Mouse (Mus musculus): ENCODE results near the gene Maz. TPM values are rescaled to one million over a fixed set of nuclear protein-coding genes. Genes with fewer than 3 reads are reported as not detected.

Maz gene
- total and polyA plus RNA-seq, 2 experiments from 2014 or later: 69.3 to 222 TPM

DNA sequence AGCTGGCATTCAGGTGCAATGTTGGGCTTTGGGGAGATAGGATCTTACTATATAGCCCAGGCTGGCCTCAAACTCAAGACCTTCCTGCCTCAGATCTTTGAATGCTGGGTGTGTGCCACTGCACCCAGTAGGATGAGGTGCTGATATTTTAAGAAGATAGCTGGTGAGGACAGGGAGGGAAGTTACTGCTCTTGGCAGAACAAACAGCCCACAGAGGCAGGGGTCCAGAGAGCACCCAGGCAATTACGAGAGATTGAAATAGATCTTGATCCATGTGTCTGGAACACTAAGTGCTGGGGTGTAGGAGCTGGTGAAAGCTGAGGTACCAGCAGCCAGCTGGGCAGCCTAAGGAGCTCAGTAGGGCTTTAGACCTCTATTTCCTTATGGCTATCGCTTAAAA is 45.2 kb downstream of the Maz start:
- 93% methylated on average over 2 of the region's 2 CpGs for WGBS
- no peak overlapping the region for H3K4me3 ChIP-seq (ENCODE audit: low read length)
- DNase-seq (ENCODE audit: low spot score): no peak
- no peak overlapping the region for H3K27ac ChIP-seq
- H3K9me3 ChIP-seq (ENCODE audit: low read length): no peaks in the 10 kb centered on the region
- peaks cover 28% of the 10 kb centered on the region for H3K36me3 ChIP-seq (ENCODE audit: insufficient read depth, low read length)
- no peak overlapping the region for H3K9ac ChIP-seq (replicated peaks; ENCODE audit: low read length)
- H3K4me2 ChIP-seq (ENCODE audit: low read depth, low read length): no peak overlapping the region
- no peak for TF ChIP-seq CTCF (IDR thresholded peaks at IDR 0.05; ENCODE audit: low read depth)
- no peak for ATAC-seq
- no peaks in the 10 kb centered on the region for H3K27me3 ChIP-seq (ENCODE audit: insufficient read depth, low read length)
- H3K4me1 ChIP-seq (ENCODE audit: insufficient read depth, low read length): peaks cover 7% of the 10 kb centered on the region; the same call in 1 of the 2 replicates

DNA sequence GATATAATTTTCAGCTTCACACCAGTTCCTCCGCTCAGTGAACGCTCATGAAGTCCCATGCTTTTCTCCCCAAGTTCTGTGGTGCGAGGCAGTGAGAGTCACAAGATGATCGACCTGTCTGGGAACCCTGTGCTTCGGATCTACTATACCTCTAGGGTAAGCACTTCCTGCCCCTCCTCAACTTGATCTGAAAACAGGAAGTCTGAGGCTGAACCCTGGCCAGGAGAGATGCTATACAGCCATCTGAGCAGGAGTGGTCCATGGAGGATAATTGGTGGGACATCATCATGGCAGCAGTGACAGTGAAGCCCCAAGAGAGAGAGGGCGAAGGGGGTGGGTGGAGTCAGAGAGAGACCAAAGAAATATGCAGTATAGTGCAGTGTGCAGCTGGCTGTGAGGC is 48.0 kb downstream of the Maz start:
- no peak for TF ChIP-seq CTCF (IDR thresholded peaks at IDR 0.05; ENCODE audit: low read depth)
- H3K9me3 ChIP-seq (ENCODE audit: low read length): no peaks in the 10 kb centered on the region
- H3K4me1 ChIP-seq (ENCODE audit: insufficient read depth, low read length): peaks cover 7% of the 10 kb centered on the region; the same call in 1 of the 2 replicates
- no peak for DNase-seq (ENCODE audit: low spot score)
- no peak for ATAC-seq
- H3K36me3 ChIP-seq (ENCODE audit: insufficient read depth, low read length): peaks cover 28% of the 10 kb centered on the region
- no peak overlapping the region for H3K4me3 ChIP-seq (ENCODE audit: low read length)
- H3K9ac ChIP-seq (replicated peaks; ENCODE audit: low read length): no peak overlapping the region
- WGBS: 92% methylated on average over 6 of the region's 6 CpGs
- H3K4me2 ChIP-seq (ENCODE audit: low read depth, low read length): no peak overlapping the region
- no peak overlapping the region for H3K27ac ChIP-seq
- no peaks in the 10 kb centered on the region for H3K27me3 ChIP-seq (ENCODE audit: insufficient read depth, low read length)

DNA sequence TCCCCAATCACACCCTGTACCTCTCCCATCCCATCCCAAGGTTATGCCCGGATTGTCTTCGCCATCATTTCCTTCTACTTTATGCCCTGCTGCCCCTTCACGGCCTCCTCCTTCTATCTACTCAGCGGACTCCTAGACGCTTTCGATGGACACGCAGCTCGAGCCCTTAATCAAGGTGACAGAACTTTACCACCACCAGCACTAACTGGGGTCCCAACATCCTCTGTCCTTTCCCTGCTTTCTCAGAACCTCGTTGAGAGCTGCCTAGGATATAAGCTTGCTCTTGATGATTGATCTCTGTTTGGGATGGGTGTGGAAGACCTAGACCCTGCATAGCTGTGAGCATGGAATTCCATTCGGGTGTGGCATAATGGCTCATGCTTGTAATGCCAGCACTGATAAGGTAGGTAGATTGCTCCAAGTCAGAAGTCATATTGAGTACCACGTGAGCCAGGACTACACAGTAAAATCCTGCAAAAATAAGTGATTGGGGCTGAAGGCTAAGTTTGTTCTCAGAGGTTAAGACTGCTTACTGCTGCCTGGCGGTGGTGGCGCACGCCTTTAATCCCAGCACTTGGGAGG is 49.9 kb downstream of the Maz start:
- 28% methylated on average over 14 of the region's 14 CpGs for WGBS

DNA sequence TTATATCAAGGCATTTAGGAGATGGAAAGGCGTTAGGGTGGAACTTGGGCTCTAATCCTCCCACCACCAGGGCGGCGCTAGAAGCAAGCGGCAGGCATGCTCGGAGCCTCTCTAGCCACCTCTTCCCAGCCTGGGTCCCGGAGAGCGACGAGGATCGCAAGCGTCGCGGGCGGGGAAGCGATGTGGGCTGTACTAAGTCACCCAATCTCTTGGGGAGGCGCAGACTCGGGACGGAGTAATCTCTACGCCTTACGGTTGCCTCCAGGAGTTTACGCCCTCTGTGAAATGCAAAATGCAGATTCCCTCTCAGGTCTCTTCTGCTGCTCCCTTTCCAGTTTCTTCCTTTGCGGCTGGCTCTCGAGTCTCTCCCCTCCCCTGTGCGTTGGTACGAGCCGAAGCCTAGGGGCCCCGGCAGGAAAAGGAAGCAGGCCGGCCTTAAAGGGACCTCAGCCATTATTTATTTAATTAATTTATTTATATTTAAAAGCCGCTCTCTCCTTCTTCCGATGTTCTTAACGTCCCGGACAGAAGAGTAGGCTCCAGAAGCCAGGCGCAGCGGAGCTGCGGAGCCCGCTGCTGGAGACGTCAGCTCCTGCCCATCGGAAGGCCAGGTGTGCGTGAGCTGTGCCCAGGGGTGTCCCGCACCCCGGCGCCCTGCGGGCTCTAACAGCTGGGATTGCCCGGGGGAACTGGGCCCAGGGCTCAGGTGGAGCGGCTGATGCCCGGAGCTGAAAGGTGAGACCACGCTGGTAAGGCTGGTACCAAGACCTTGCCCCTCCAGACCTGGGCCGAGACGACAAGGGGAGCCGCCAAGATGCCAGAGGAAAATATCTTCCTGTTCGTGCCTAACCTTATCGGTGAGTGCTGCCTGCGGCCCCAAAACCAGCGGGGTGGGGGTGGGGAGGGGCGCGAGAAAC is 50.6 kb downstream of the Maz start, which contains the start of gene Cdiptos:
Gene Cdiptos (minus strand): TSS at position 149 of the 917 bp plus-strand sequence.
- Histone ChIP-seq H3K4me2 (ENCODE audit: low read depth, low read length) (peak within 1 kb of the TSS; percentile 88), H3K9me3 (ENCODE audit: low read length) (no peaks in the 10 kb centered on the region), H3K4me1 (ENCODE audit: insufficient read depth, low read length) (peaks cover 7% of the 10 kb centered on the region; the same call in 1 of the 2 replicates), H3K9ac (replicated peaks; ENCODE audit: low read length) (peak within 1 kb of the TSS; percentile 86), H3K36me3 (ENCODE audit: insufficient read depth, low read length) (peaks cover 35% of the 10 kb centered on the region), H3K27ac (peak within 1 kb of the TSS; percentile 98), H3K27me3 (ENCODE audit: insufficient read depth, low read length) (no peaks in the 10 kb centered on the region), H3K4me3 (ENCODE audit: low read length) (peak within 1 kb of the TSS; percentile 79)
- WGBS: 0% methylated on average over 55 of the region's 55 CpGs
- peak; percentile 99 for TF ChIP-seq CTCF (IDR thresholded peaks at IDR 0.05; ENCODE audit: low read depth)
- peak; percentile 95 for ATAC-seq
- peak; percentile 98 for DNase-seq (ENCODE audit: low spot score)

More for the DNA sequence above, 49.9 kb downstream of the Maz start:
- Histone ChIP-seq H3K9ac (replicated peaks; ENCODE audit: low read length) (peak overlapping the region; percentile 86), H3K36me3 (ENCODE audit: insufficient read depth, low read length) (peaks cover 34% of the 10 kb centered on the region), H3K4me3 (ENCODE audit: low read length) (peak overlapping the region; percentile 79), H3K9me3 (ENCODE audit: low read length) (no peaks in the 10 kb centered on the region), H3K4me2 (ENCODE audit: low read depth, low read length) (peak overlapping the region; percentile 88), H3K27ac (peak overlapping the region; percentile 98), H3K27me3 (ENCODE audit: insufficient read depth, low read length) (no peaks in the 10 kb centered on the region), H3K4me1 (ENCODE audit: insufficient read depth, low read length) (peaks cover 7% of the 10 kb centered on the region; the same call in 1 of the 2 replicates)
- no peak for TF ChIP-seq CTCF (IDR thresholded peaks at IDR 0.05; ENCODE audit: low read depth)
- ATAC-seq (no peak), DNase-seq (ENCODE audit: low spot score) (no peak)

DNA sequence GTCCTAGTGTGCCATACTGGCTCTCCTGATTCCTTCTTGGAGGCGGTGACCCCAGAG is 51.1 kb downstream of the Maz start, which contains the start of gene Cdipt:
Gene Cdipt (plus strand): TSS at position 22 of the 57 bp plus-strand sequence.
- peak within 1 kb of the TSS; percentile 98 for H3K27ac ChIP-seq
- 0% methylated on average over 1 of the region's 1 CpGs for WGBS
- peaks cover 7% of the 10 kb centered on the region; the same call in 1 of the 2 replicates for H3K4me1 ChIP-seq (ENCODE audit: insufficient read depth, low read length)
- ATAC-seq: no peak
- DNase-seq (ENCODE audit: low spot score): no peak
- H3K4me2 ChIP-seq (ENCODE audit: low read depth, low read length): peak within 1 kb of the TSS; percentile 88
- peak within 1 kb of the TSS; percentile 86 for H3K9ac ChIP-seq (replicated peaks; ENCODE audit: low read length)
- H3K9me3 ChIP-seq (ENCODE audit: low read length): no peaks in the 10 kb centered on the region
- TF ChIP-seq CTCF (IDR thresholded peaks at IDR 0.05; ENCODE audit: low read depth): no peak
- H3K4me3 ChIP-seq (ENCODE audit: low read length): peak within 1 kb of the TSS; percentile 79
- peaks cover 40% of the 10 kb centered on the region for H3K36me3 ChIP-seq (ENCODE audit: insufficient read depth, low read length)
- H3K27me3 ChIP-seq (ENCODE audit: insufficient read depth, low read length): no peaks in the 10 kb centered on the region

DNA sequence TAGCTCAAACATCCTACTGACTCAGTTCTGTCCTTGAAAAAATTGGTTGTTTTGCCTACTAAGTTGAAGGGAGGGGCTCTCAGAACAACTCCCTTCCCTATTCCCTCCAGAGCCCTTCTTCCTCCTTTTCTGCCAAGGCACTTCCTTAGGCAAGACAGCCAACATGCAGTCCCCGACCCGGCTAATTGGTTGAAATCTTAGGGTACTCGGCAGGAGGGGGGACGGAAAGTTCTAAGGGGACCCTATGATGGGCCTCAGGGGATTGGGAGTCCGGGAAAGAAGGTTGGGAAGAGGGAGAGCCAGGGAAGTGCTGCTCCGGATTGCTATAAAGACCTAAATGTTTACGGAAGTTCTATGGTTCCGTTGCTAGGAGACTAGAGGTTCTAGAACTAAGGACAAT is 51.3 kb downstream of the Maz start:
- Histone ChIP-seq H3K4me3 (ENCODE audit: low read length) (peak overlapping the region; percentile 79), H3K36me3 (ENCODE audit: insufficient read depth, low read length) (peaks cover 41% of the 10 kb centered on the region), H3K9me3 (ENCODE audit: low read length) (no peaks in the 10 kb centered on the region), H3K4me2 (ENCODE audit: low read depth, low read length) (peak overlapping the region; percentile 88), H3K27ac (peak overlapping the region; percentile 98; the same call in 1 of the 2 replicates), H3K27me3 (ENCODE audit: insufficient read depth, low read length) (no peaks in the 10 kb centered on the region), H3K9ac (replicated peaks; ENCODE audit: low read length) (no peak overlapping the region), H3K4me1 (ENCODE audit: insufficient read depth, low read length) (peaks cover 7% of the 10 kb centered on the region; the same call in 1 of the 2 replicates)
- WGBS: 10% methylated on average over 8 of the region's 8 CpGs
- DNase-seq (ENCODE audit: low spot score) (no peak), ATAC-seq (no peak; the same call in 1 of the 2 replicates)
- TF ChIP-seq CTCF (IDR thresholded peaks at IDR 0.05; ENCODE audit: low read depth): no peak

Small RNA genes within 50 kb of the gene (microRNA-seq; reads per million reads assigned to microRNA genes)
- gene Gm44343: 0 reads per million in 2 experiments

Other genes with a start within 250 kb of the Maz start
Only the 30 nearest of the 32 such genes appear.
- 126 and 199 TPM in 2 replicates for gene Ppp4c, start 234.5 kb downstream of the Maz start, total RNA-seq (2014; rRNA removed)
- 142 and 143 TPM in 2 replicates for gene Ppp4c, start 234.5 kb downstream of the Maz start, polyA plus RNA-seq (2015; fragmentation: Nextera tagmentation; extraction: Ambion mirVana)
- 40.1 and 44.8 TPM in 2 replicates for gene Fam57b, start 229.4 kb downstream of the Maz start, total RNA-seq (2014; rRNA removed)
- gene Fam57b, start 229.4 kb downstream of the Maz start, polyA plus RNA-seq (2015; fragmentation: Nextera tagmentation; extraction: Ambion mirVana): 40.7 and 44.3 TPM in 2 replicates
- gene 4930451I11Rik, start 195.4 kb downstream of the Maz start, total RNA-seq (2014; rRNA removed): not detected in 2 replicates
- gene 4930451I11Rik, start 195.4 kb downstream of the Maz start, polyA plus RNA-seq (2015; fragmentation: Nextera tagmentation; extraction: Ambion mirVana): 0.54 TPM in 1 of 2 replicates, not detected in the other
- gene Doc2a, start 179.6 kb downstream of the Maz start, total RNA-seq (2014; rRNA removed): 40.5 and 57.3 TPM in 2 replicates
- gene Doc2a, start 179.6 kb downstream of the Maz start, polyA plus RNA-seq (2015; fragmentation: Nextera tagmentation; extraction: Ambion mirVana): 31.3 and 37.6 TPM in 2 replicates
- gene Hirip3, start 165.1 kb downstream of the Maz start, total RNA-seq (2014; rRNA removed): 4.3 and 9.4 TPM in 2 replicates
- gene Hirip3, start 165.1 kb downstream of the Maz start, polyA plus RNA-seq (2015; fragmentation: Nextera tagmentation; extraction: Ambion mirVana): 20.6 and 21.1 TPM in 2 replicates
- 61.0 and 66.9 TPM in 2 replicates for gene Ino80e, start 164.7 kb downstream of the Maz start, total RNA-seq (2014; rRNA removed)
- 85.2 and 85.5 TPM in 2 replicates for gene Ino80e, start 164.7 kb downstream of the Maz start, polyA plus RNA-seq (2015; fragmentation: Nextera tagmentation; extraction: Ambion mirVana)
- gene Taok2, start 142.3 kb downstream of the Maz start, total RNA-seq (2014; rRNA removed): 140 and 143 TPM in 2 replicates
- 41.0 and 43.7 TPM in 2 replicates for gene Taok2, start 142.3 kb downstream of the Maz start, polyA plus RNA-seq (2015; fragmentation: Nextera tagmentation; extraction: Ambion mirVana)
- 45.9 and 47.0 TPM in 2 replicates for gene Tmem219, start 104.1 kb downstream of the Maz start, total RNA-seq (2014; rRNA removed)
- 35.1 and 39.1 TPM in 2 replicates for gene Tmem219, start 104.1 kb downstream of the Maz start, polyA plus RNA-seq (2015; fragmentation: Nextera tagmentation; extraction: Ambion mirVana)
- 113 and 128 TPM in 2 replicates for gene Kctd13, start 98.2 kb downstream of the Maz start, total RNA-seq (2014; rRNA removed)
- gene Kctd13, start 98.2 kb downstream of the Maz start, polyA plus RNA-seq (2015; fragmentation: Nextera tagmentation; extraction: Ambion mirVana): 124 and 129 TPM in 2 replicates
- 35.7 and 58.1 TPM in 2 replicates for gene Asphd1, start 77.5 kb downstream of the Maz start, total RNA-seq (2014; rRNA removed)
- gene Asphd1, start 77.5 kb downstream of the Maz start, polyA plus RNA-seq (2015; fragmentation: Nextera tagmentation; extraction: Ambion mirVana): 15.9 and 16.0 TPM in 2 replicates
- 253 and 282 TPM in 2 replicates for gene Sez6l2, start 76.5 kb downstream of the Maz start, total RNA-seq (2014; rRNA removed)
- 58.8 and 66.5 TPM in 2 replicates for gene Sez6l2, start 76.5 kb downstream of the Maz start, polyA plus RNA-seq (2015; fragmentation: Nextera tagmentation; extraction: Ambion mirVana)
- gene Cdipt, start 51.1 kb downstream of the Maz start, total RNA-seq (2014; rRNA removed): 203 and 240 TPM in 2 replicates
- 146 and 150 TPM in 2 replicates for gene Cdipt, start 51.1 kb downstream of the Maz start, polyA plus RNA-seq (2015; fragmentation: Nextera tagmentation; extraction: Ambion mirVana)
- gene Cdiptos, start 50.9 kb downstream of the Maz start, total RNA-seq (2014; rRNA removed): 0.31 TPM in 1 of 2 replicates, not detected in the other
- gene Cdiptos, start 50.9 kb downstream of the Maz start, polyA plus RNA-seq (2015; fragmentation: Nextera tagmentation; extraction: Ambion mirVana): 0.95 and 1.4 TPM in 2 replicates
- gene Mvp, start 12.4 kb downstream of the Maz start, total RNA-seq (2014; rRNA removed): 6.5 and 6.9 TPM in 2 replicates
- 5.5 and 5.8 TPM in 2 replicates for gene Mvp, start 12.4 kb downstream of the Maz start, polyA plus RNA-seq (2015; fragmentation: Nextera tagmentation; extraction: Ambion mirVana)
- 1.2 TPM in 1 of 2 replicates, not detected in the other for gene Pagr1b, start 10.6 kb downstream of the Maz start, total RNA-seq (2014; rRNA removed)
- 0.49 and 1.5 TPM in 2 replicates for gene Pagr1b, start 10.6 kb downstream of the Maz start, polyA plus RNA-seq (2015; fragmentation: Nextera tagmentation; extraction: Ambion mirVana)
- gene Pagr1a, start 9.7 kb downstream of the Maz start, total RNA-seq (2014; rRNA removed): 11.1 and 30.3 TPM in 2 replicates
- 31.2 and 48.6 TPM in 2 replicates for gene Pagr1a, start 9.7 kb downstream of the Maz start, polyA plus RNA-seq (2015; fragmentation: Nextera tagmentation; extraction: Ambion mirVana)
- 7.1 and 40.2 TPM in 2 replicates for gene Gm42742, start 5.9 kb downstream of the Maz start, total RNA-seq (2014; rRNA removed)
- 47.7 and 60.2 TPM in 2 replicates for gene Gm42742, start 5.9 kb downstream of the Maz start, polyA plus RNA-seq (2015; fragmentation: Nextera tagmentation; extraction: Ambion mirVana)
- 138 and 144 TPM in 2 replicates for gene Prrt2, start 5.8 kb downstream of the Maz start, total RNA-seq (2014; rRNA removed)
- 79.0 and 99.9 TPM in 2 replicates for gene Prrt2, start 5.8 kb downstream of the Maz start, polyA plus RNA-seq (2015; fragmentation: Nextera tagmentation; extraction: Ambion mirVana)
- gene Kif22, start 15.4 kb upstream of the Maz start, total RNA-seq (2014; rRNA removed): 8.1 and 9.1 TPM in 2 replicates
- 24.5 and 29.3 TPM in 2 replicates for gene Kif22, start 15.4 kb upstream of the Maz start, polyA plus RNA-seq (2015; fragmentation: Nextera tagmentation; extraction: Ambion mirVana)
- gene Zg16, start 60.3 kb upstream of the Maz start, total RNA-seq (2014; rRNA removed): not detected in 2 replicates
- gene Zg16, start 60.3 kb upstream of the Maz start, polyA plus RNA-seq (2015; fragmentation: Nextera tagmentation; extraction: Ambion mirVana): not detected in 2 replicates
- gene AI467606, start 64.3 kb upstream of the Maz start, total RNA-seq (2014; rRNA removed): 0.68 and 2.3 TPM in 2 replicates
- gene AI467606, start 64.3 kb upstream of the Maz start, polyA plus RNA-seq (2015; fragmentation: Nextera tagmentation; extraction: Ambion mirVana): 1.0 and 1.1 TPM in 2 replicates
- gene Qprt, start 95.2 kb upstream of the Maz start, total RNA-seq (2014; rRNA removed): 1.0 and 2.0 TPM in 2 replicates
- gene Qprt, start 95.2 kb upstream of the Maz start, polyA plus RNA-seq (2015; fragmentation: Nextera tagmentation; extraction: Ambion mirVana): 1.7 and 1.8 TPM in 2 replicates
- gene Spn, start 110.8 kb upstream of the Maz start, total RNA-seq (2014; rRNA removed): 0.11 and 0.21 TPM in 2 replicates
- gene Spn, start 110.8 kb upstream of the Maz start, polyA plus RNA-seq (2015; fragmentation: Nextera tagmentation; extraction: Ambion mirVana): 0.05 and 0.09 TPM in 2 replicates
- 59.7 and 75.0 TPM in 2 replicates for gene Cd2bp2, start 169.0 kb upstream of the Maz start, total RNA-seq (2014; rRNA removed)
- gene Cd2bp2, start 169.0 kb upstream of the Maz start, polyA plus RNA-seq (2015; fragmentation: Nextera tagmentation; extraction: Ambion mirVana): 57.0 and 62.3 TPM in 2 replicates
- gene Tbc1d10b, start 181.4 kb upstream of the Maz start, total RNA-seq (2014; rRNA removed): 68.6 and 69.4 TPM in 2 replicates
- 25.4 and 28.1 TPM in 2 replicates for gene Tbc1d10b, start 181.4 kb upstream of the Maz start, polyA plus RNA-seq (2015; fragmentation: Nextera tagmentation; extraction: Ambion mirVana)
- 15.5 TPM in 1 of 2 replicates, not detected in the other for gene Mylpf, start 181.9 kb upstream of the Maz start, total RNA-seq (2014; rRNA removed)
- gene Mylpf, start 181.9 kb upstream of the Maz start, polyA plus RNA-seq (2015; fragmentation: Nextera tagmentation; extraction: Ambion mirVana): 3.0 and 3.1 TPM in 2 replicates
- gene Zfp553, start 206.0 kb upstream of the Maz start, total RNA-seq (2014; rRNA removed): 41.0 and 43.3 TPM in 2 replicates
- 31.7 and 33.9 TPM in 2 replicates for gene Zfp553, start 206.0 kb upstream of the Maz start, polyA plus RNA-seq (2015; fragmentation: Nextera tagmentation; extraction: Ambion mirVana)
- 4.6 and 5.0 TPM in 2 replicates for gene Sept1, start 206.1 kb upstream of the Maz start, total RNA-seq (2014; rRNA removed)
- 3.8 and 5.2 TPM in 2 replicates for gene Sept1, start 206.1 kb upstream of the Maz start, polyA plus RNA-seq (2015; fragmentation: Nextera tagmentation; extraction: Ambion mirVana)
- gene Zfp771, start 217.2 kb upstream of the Maz start, total RNA-seq (2014; rRNA removed): 101 and 108 TPM in 2 replicates
- gene Zfp771, start 217.2 kb upstream of the Maz start, polyA plus RNA-seq (2015; fragmentation: Nextera tagmentation; extraction: Ambion mirVana): 89.0 and 89.2 TPM in 2 replicates
- 94.1 and 102 TPM in 2 replicates for gene Dctpp1, start 233.7 kb upstream of the Maz start, total RNA-seq (2014; rRNA removed)
- gene Dctpp1, start 233.7 kb upstream of the Maz start, polyA plus RNA-seq (2015; fragmentation: Nextera tagmentation; extraction: Ambion mirVana): 112 and 119 TPM in 2 replicates